Mouse (Mus musculus) megakaryocyte, embryonic 14.5 days (primary cell): ENCODE data around the gene Gm49322. TPM values are rescaled to one million over a fixed set of nuclear protein-coding genes. Genes with fewer than 3 reads are reported as not detected.
"Not testable (repeated sequence)": the region's sequence is repeated elsewhere in the genome, so short reads cannot be mapped to it uniquely, and the experiment has no call there.

Source experiments
- H3K27me3 ChIP-seq: replicated peaks from 2 replicates; pipeline ENCODE3; 2012; ENCODE audit warnings: inconsistent platforms
- H3K36me3 ChIP-seq: replicated peaks from 2 replicates; pipeline ENCODE3; 2012; ENCODE audit warnings: low read length, inconsistent platforms, mixed read lengths
- H3K4me1 ChIP-seq: 2 replicates; pipeline ENCODE4 v1.6.1; 2012; ENCODE audit warnings: inconsistent platforms
- H3K4me3 ChIP-seq: replicated peaks from 2 replicates; pipeline ENCODE3; 2012; ENCODE audit warnings: moderate library complexity, mild to moderate bottlenecking, inconsistent platforms
- H3K9me3 ChIP-seq: 2 replicates; pipeline ENCODE4 v1.6.1; 2012; ENCODE audit warnings: inconsistent platforms
- FLI1 ChIP-seq: IDR thresholded peaks from 2 replicates; pipeline ENCODE4 v1.6.1; 2012; ENCODE audit warnings: low read length, inconsistent platforms, mixed read lengths
- GATA1 ChIP-seq: IDR thresholded peaks from 3 replicates; pipeline ENCODE4 v1.6.1; 2012; ENCODE audit warnings: mixed read lengths, low read length, inconsistent platforms, borderline replicate concordance
- polyA plus RNA-seq: library from polyadenylated mRNA; stranded (reverse); fragments of >175 nt; gene quantifications from 2 replicates; pipeline ENCODE4 v1.2.3, GENCODE M21; 2012; ENCODE audit warnings: low replicate concordance; ENCODE audit not compliant: insufficient read depth

Gene Gm49322
- not detected in 2 replicates for polyA plus RNA-seq

DNA sequence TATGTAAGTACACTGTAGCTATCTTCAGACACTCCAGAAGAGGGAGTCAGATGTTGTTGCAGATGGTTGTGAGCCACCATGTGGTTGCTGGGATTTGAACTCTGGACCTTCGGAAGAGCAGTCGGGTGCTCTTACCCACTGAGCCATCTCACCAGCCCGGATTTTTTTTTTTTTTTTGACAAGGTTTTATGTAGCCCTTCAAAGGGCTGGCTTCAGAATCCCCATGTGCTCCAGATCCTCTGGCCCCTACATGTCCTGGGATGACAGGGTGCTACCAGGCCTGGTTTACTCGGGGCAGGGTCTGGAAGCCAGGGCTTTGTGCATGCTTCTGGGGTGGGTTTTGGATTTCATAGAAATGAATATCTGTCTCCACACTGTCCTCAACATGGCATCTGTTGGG is at the start of gene Gm49322:
Gene Gm49322, plus strand, starts transcription at position 301 of the 400 bp plus-strand sequence.
- peaks cover 44% of the 10 kb centered on the region for H3K36me3 ChIP-seq
- H3K4me1 ChIP-seq: peaks cover 94% of the 10 kb centered on the region
- H3K27me3 ChIP-seq, H3K9me3 ChIP-seq: not testable (repeated sequence)
- H3K4me3 ChIP-seq: peak within 1 kb of the TSS; percentile 10

DNA sequence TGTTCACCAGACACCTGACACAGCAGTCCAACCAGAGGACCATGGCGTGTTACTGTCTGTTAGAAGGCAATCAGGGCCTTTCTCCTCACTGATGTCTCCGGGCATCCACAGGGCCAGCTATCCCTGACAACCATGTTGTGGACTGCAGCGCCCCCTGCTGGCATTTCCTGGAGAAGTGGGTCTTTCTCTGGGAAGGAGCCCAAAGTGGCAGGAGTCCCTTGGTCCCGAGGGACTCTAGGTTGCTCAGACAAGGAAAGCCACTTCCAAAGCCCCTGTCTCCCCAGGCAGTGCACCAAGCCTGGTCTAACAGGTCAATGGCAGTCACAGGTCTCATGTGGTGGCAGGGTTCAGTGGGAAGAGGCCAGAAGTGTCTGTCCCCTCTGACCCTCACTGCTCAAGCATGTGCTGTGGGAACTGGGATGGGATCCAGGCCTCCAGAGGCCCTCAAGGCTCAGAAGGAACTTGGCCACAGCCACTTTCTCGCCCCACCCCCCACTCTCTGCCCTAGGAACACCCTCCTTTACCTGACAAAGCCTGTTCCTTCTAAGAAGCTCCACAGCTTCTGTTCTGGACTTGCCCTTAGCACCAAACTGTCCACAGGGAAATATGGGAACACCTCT is 48.4 kb upstream of the Gm49322 start:
- Histone ChIP-seq H3K9me3 (no peaks in the 10 kb centered on the region), H3K36me3 (peaks cover 37% of the 10 kb centered on the region), H3K4me1 (peaks cover 81% of the 10 kb centered on the region), H3K4me3 (peak overlapping the region; percentile 79), H3K27me3 (no peaks in the 10 kb centered on the region)
- TF ChIP-seq FLI1 (no peak), GATA1 (no peak)

DNA sequence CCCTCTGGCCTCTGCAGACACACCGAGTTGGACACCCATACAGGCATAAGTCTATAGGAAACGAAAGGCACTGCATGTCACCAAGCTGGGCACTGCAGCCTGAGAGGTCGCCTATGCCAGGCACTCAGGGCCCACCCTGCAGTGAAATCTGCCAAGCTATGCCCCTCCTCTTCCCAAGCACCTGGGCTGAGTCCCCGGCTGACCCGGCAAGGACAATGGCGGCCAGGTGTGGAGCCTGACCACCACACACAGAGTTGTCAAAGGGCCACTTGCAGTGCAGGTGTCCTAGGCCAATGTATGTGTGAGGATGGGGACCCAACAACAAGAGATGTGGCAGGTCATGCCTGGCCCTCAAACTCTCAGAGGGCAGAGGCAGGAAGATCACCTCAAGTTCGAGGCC is 46.4 kb upstream of the Gm49322 start:
- H3K4me3 ChIP-seq: peak overlapping the region; percentile 80
- H3K27me3 ChIP-seq: no peaks in the 10 kb centered on the region
- peaks cover 23% of the 10 kb centered on the region for H3K36me3 ChIP-seq
- no peaks in the 10 kb centered on the region for H3K9me3 ChIP-seq
- no peak for TF ChIP-seq GATA1
- TF ChIP-seq FLI1: no peak
- peaks cover 64% of the 10 kb centered on the region for H3K4me1 ChIP-seq

DNA sequence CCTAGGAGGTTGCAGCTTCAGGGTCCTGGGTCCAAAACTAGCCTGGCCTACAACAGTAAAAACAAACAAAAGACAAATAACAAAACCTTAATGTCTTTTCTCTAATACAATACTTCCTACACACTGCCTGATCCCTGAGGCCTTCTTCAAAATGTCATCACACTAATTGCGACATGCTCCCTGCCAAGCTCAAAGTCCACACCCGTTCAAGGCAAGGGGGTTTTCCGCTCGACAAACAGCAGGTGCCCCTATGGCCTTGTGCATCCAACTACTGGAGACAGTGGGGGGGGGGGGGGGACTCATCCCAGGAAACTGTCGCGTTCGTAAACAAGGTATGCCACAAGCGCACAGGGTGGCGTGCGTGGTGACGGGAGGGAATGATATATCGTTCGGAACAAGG is 45.2 kb upstream of the Gm49322 start:
- peaks cover 24% of the 10 kb centered on the region for H3K36me3 ChIP-seq
- no peak for TF ChIP-seq FLI1
- TF ChIP-seq GATA1: no peak
- H3K9me3 ChIP-seq: no peaks in the 10 kb centered on the region
- H3K4me1 ChIP-seq: peaks cover 57% of the 10 kb centered on the region
- no peaks in the 10 kb centered on the region for H3K27me3 ChIP-seq
- H3K4me3 ChIP-seq: peak overlapping the region; percentile 99

DNA sequence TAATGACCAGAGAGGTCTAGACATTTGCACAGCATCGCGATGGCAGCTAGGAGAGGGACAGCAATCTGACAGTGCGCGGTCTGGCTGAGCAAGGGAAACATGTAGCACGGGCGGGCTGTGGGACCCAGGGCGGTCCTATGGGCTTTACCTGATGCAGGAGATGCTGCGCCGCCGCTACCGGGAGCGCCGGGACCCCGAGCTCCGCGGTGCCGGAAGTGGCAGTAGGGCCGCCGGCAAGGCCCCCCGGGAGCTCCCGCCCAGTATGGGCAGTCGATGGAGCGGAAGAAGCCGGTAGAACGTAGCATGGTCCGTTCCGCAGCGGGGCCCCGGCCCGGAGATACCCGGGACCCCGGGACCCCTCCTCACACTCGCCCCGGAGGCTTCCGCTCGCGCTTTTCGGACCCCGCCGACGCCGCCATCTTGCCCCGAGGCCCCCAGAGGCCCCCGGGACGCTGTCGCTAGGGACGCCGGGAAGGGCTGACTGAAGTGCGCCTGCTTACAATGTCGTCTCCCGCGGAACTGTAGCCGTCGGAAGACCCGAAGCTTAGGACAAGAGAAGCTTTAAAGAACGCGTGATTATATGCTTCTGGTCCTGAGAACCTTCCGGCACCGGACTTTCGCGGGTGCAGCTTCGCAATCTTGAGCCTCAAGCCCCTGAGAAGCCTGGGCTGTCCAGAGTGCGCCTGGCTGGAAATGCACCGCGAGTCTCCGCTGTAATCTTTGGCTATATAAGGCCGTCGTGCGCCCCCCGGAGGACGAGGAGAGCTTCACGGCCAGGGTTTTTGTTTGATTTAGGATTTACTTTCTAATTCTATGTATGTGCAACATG is 44.5 kb upstream of the Gm49322 start, which contains the start of gene Rexo1:
Gene Rexo1, minus strand, starts transcription at position 445 of the 829 bp plus-strand sequence.
- Histone ChIP-seq H3K4me1 (peaks cover 62% of the 10 kb centered on the region), H3K36me3 (peaks cover 27% of the 10 kb centered on the region), H3K9me3 (no peaks in the 10 kb centered on the region), H3K4me3 (peak within 1 kb of the TSS; percentile 99), H3K27me3 (no peaks in the 10 kb centered on the region)
- TF ChIP-seq GATA1: no peak
- no peak for TF ChIP-seq FLI1

DNA sequence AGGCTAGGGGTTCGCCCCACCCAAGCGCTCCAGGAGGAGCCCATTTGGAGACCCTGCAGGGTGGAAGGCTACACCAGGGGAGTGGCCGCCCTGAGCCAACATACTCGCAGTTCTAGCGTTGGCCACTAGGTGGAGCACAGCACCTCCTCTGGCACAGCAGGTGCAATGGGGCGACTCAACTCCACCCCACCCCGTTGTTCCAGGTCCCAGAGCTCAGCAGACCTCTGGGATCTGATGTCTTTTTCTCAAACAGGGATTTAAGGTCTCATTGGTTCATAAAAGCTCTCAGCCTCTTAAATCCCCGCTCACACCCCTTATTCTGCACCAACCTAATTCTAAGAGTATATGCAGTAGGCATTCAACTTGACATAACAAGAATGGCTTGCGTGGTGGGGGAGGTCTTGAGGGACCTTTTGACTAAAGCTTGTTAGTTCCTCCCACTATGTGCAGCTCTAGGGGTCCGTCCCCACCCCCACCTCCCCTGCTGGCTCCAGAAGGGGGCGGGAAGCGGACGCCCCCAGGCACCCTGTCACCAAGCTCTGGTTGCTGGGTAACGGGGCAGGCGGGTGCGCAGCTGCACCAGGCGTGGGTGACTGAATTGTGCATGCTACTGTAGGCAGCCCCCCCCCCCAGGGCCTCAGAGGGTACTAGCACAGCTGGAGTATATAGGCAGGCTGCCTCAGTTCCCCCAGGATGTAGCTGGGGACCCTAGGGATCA is 39.3 kb upstream of the Gm49322 start:
- H3K4me3 ChIP-seq: no peak overlapping the region
- peaks cover 58% of the 10 kb centered on the region for H3K4me1 ChIP-seq
- peaks cover 35% of the 10 kb centered on the region for H3K36me3 ChIP-seq
- TF ChIP-seq FLI1: no peak
- TF ChIP-seq GATA1: no peak
- no peaks in the 10 kb centered on the region for H3K9me3 ChIP-seq
- H3K27me3 ChIP-seq: no peaks in the 10 kb centered on the region

DNA sequence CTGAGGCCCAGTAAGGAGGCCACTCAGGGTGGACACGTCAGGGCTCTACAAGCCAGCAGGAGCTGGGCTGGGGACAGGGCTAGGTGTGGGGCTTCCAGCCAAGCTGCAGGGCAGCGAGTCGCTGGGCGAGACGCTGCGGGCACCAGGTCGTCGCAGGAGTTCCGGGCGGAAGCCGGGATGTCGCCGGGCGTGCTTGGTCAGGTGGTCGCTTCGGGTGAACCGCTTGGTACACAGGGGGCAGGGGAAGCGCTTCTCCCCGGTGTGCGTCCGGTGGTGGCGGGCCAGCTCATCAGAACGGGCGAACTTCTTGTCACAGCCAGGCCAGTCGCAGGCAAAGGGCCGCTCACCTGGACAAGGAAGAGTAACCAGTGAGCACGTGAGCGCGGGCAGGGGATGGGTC is 36.9 kb upstream of the Gm49322 start:
- Histone ChIP-seq H3K4me3 (peak overlapping the region; percentile 89), H3K4me1 (peaks cover 72% of the 10 kb centered on the region), H3K9me3 (no peaks in the 10 kb centered on the region), H3K36me3 (peaks cover 43% of the 10 kb centered on the region), H3K27me3 (no peaks in the 10 kb centered on the region)
- TF ChIP-seq GATA1 (no peak), FLI1 (no peak)

DNA sequence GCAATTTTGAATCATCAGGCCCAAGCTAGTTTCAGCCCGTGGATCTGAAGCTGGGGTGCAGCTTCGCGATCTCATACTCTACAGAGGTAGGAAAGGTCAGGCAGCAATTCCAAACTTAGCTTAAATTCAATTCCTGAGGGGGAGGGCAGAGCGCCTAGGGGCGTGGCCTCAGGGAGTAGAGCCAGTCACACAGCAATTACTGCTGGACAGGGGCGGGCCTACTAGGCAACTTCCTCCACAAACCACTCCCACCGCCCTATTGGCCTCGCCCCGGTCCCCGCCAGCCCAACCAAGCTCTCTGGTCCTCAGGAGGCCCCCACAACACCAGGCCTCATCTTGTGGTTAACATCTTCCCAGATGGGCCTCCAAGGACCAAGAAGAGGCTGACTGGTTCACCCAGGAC is 36.2 kb upstream of the Gm49322 start:
- Histone ChIP-seq H3K36me3 (peaks cover 48% of the 10 kb centered on the region), H3K4me1 (peaks cover 80% of the 10 kb centered on the region), H3K4me3 (peak overlapping the region; percentile 89), H3K9me3 (no peaks in the 10 kb centered on the region), H3K27me3 (no peaks in the 10 kb centered on the region)
- TF ChIP-seq FLI1 (no peak), GATA1 (no peak)

DNA sequence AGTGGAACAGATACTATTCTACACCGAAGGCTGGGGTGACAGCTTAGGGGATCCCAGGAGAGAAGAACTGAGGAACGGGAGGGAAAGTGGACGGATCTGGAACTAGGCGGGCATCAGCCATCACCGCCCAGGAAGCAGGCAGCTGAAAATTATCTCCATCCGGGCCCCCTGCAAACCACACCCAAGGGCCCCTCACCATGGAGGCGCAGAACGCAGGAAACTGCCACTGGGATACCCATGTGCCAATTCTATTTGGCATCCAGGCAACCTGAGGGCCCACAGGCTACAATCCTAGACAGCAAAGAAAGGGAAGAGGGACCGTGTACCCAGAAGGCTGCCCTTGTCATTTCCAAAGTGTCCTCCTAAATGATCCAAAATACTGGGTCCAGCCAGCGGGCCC is 35.4 kb upstream of the Gm49322 start:
- no peaks in the 10 kb centered on the region for H3K9me3 ChIP-seq
- no peaks in the 10 kb centered on the region for H3K27me3 ChIP-seq
- H3K36me3 ChIP-seq: peaks cover 51% of the 10 kb centered on the region
- H3K4me1 ChIP-seq: peaks cover 88% of the 10 kb centered on the region
- peak overlapping the region; percentile 89 for H3K4me3 ChIP-seq
- TF ChIP-seq FLI1 (no peak), GATA1 (no peak)
